Mouse (Mus musculus) bone marrow, adult 2 months (tissue): ENCODE results near the gene 4933428G20Rik.

ENCODE experiments used
- CTCF ChIP-seq: fragments of 200-500 bp; IDR thresholded peaks from 2 replicates; pipeline ENCODE4 v1.5.1; 2011; ENCODE audit warnings: low read length, control low read depth; ENCODE audit not compliant: control insufficient read depth, insufficient read depth
- POLR2A ChIP-seq: fragments of 200-500 bp; IDR thresholded peaks from 2 replicates; pipeline ENCODE4 v1.6.1; 2011; ENCODE audit warnings: low read depth, mild to moderate bottlenecking, control low read depth, low read length, borderline replicate concordance; ENCODE audit not compliant: control insufficient read depth

DNA sequence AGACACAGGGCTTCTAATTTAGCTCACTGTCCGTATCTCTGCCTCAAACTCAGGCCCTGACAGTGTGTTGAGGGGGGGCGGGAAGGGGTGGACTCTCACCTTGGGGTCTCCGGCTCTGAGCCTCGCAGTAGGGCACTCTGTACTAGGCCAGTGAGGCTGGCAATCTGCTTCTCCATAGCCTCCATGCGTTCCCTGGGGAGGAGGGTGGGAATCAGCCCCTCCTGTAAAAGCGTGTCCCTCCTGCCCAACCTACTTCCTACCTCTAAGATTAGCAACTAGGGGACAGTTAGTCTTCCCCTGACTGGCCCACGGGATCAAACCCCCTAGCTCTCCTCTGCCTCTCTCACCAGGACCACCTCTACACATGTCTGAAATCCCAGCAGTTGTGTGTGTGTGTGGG, 33.5 kb upstream of the 4933428G20Rik start:
- TF ChIP-seq CTCF: no peak
- no peak for TF ChIP-seq POLR2A
